Mouse (Mus musculus): Measurements from ENCODE around the gene Syt15. TPM values are rescaled to one million over a fixed set of nuclear protein-coding genes. Genes with fewer than 3 reads are reported as not detected.
"Not testable (repeated sequence)": the region's sequence is repeated elsewhere in the genome, so short reads cannot be mapped to it uniquely, and the experiment has no call there.

The Syt15 gene
- polyA plus RNA-seq, 1 experiment from 2014 or later: 0.21 TPM

DNA sequence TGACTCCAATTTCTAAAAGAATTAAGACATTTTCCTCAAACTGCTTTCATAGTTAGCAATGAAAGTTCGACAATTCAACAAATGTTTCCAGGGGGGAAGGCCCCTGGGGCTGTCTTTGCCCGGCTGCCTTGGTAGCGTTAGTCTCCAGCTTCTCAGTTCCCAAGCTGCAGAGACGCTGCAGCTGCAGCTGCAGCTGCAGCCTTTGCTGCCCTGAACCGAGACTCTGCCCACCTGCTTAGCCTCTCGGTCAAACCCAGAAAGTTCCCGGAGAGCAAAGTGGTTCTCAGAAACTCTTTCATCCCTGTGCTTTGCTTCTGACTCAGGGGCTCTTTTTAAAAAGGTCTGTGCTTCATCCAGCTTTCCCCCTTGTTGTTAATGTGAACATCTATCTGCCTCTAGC, 12.9 kb downstream of the Syt15 start:
- WGBS: 54% methylated on average over 7 of the region's 7 CpGs
- ATAC-seq: no peak
- Histone ChIP-seq H3K4me1 (peaks cover 4% of the 10 kb centered on the region; the same call in 1 of the 2 replicates), H3K4me2 (no peak overlapping the region), H3K27me3 (no peaks in the 10 kb centered on the region), H3K27ac (no peak overlapping the region), H3K9me3 (replicated peaks) (0 out of 2 replicates have a peak, but pooled peaks cover 3% of the 10 kb centered on the region), H3K4me3 (no peak overlapping the region), H3K9ac (no peak overlapping the region), H3K36me3 (ENCODE audit: poor library complexity, severe bottlenecking) (no peaks in the 10 kb centered on the region)

DNA sequence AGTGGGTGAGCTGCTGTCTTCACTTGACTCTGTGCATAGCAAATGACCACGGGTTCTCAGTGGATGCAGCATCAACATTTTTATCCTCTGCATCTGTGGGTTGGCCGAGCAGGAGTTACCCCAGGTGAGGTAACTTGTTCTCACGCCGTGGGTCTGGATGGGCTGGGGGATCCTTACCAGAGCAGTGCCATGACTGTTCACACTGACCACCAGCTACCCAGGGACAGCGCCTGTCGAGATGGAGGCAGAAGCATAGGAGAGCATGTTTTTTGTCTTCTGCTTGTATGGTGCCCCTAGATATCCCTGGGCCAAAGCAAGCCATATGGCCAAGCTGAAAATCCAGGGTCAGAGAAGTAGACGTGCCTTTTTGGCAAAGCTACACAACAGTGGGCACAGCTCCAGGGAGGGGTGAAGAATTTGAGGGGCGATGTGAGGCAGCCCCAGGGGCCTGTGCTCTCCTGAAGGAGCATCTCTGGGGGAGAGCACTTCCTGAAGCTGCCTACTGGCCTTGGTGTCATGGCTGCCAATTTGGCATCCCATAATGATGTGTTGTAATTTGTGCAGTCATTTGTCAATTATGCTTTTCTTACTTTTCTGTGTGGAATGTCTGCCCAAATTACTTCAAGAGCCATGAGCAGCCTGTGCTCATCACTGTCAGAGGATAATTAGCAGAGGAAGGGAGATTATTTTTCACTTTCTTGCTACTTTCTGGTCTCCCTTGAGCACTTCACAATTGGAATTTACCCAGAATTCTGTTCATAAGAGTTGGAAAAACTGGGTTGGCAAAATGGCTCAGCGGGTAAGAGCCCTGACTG, 13.7 kb downstream of the Syt15 start:
- ATAC-seq: 0 out of 2 replicates have a peak, but pooled peaks have one; percentile 3
- H3K27me3 ChIP-seq: no peaks in the 10 kb centered on the region
- 84% methylated on average over 9 of the region's 9 CpGs for WGBS
- peaks cover 4% of the 10 kb centered on the region; the same call in 1 of the 2 replicates for H3K4me1 ChIP-seq
- H3K9ac ChIP-seq: no peak overlapping the region
- H3K36me3 ChIP-seq (ENCODE audit: poor library complexity, severe bottlenecking): no peaks in the 10 kb centered on the region
- H3K9me3 ChIP-seq (replicated peaks): 0 out of 2 replicates have a peak, but pooled peaks cover 3% of the 10 kb centered on the region
- H3K4me2 ChIP-seq: no peak overlapping the region
- H3K4me3 ChIP-seq: no peak overlapping the region
- no peak overlapping the region for H3K27ac ChIP-seq

DNA sequence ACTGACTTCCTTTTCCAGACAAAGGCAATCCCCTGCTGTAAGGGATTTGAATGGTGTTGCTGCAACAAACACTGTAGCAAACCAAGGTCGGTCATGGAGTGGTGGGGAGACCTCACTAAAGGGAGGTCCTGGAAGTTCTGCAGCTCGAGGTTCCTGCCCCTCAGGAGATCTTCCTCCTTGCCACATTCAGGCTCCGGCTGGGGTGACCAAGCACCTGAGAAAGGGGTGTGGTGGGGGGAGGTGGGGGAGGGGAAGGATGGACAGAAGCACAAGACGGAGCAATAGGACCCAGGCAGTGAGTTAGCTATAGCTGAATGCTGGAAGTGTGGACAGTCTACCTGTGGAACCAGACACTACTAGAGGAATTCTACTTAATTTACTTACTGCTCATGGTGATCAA, 14.5 kb downstream of the Syt15 start:
- H3K9ac ChIP-seq: no peak overlapping the region
- no peak overlapping the region for H3K4me2 ChIP-seq
- no peak overlapping the region for H3K4me3 ChIP-seq
- 64% methylated on average over 3 of the region's 4 CpGs for WGBS
- peaks cover 4% of the 10 kb centered on the region; the same call in 1 of the 2 replicates for H3K4me1 ChIP-seq
- no peaks in the 10 kb centered on the region for H3K27me3 ChIP-seq
- no peak for ATAC-seq
- no peaks in the 10 kb centered on the region for H3K36me3 ChIP-seq (ENCODE audit: poor library complexity, severe bottlenecking)
- 0 out of 2 replicates have a peak, but pooled peaks cover 3% of the 10 kb centered on the region for H3K9me3 ChIP-seq (replicated peaks)
- H3K27ac ChIP-seq: no peak overlapping the region

- Histone ChIP-seq H3K4me3 (peak overlapping the region; percentile 29), H3K4me2 (peak overlapping the region; percentile 64), H3K4me1 (peaks cover 4% of the 10 kb centered on the region; the same call in 1 of the 2 replicates), H3K9me3 (replicated peaks) (0 out of 2 replicates have a peak, but pooled peaks cover 3% of the 10 kb centered on the region), H3K36me3 (ENCODE audit: poor library complexity, severe bottlenecking) (no peaks in the 10 kb centered on the region), H3K27ac (no peak overlapping the region), H3K9ac (peak overlapping the region; percentile 62), H3K27me3 (no peaks in the 10 kb centered on the region)
- WGBS: 2% methylated on average over 16 of the region's 16 CpGs
- ATAC-seq: peak; percentile 97
Observed at GRCm38 (mm10) chr14:34234630-34235380, 15.4 kb downstream of the Syt15 start.

- H3K27me3 ChIP-seq: no peaks in the 10 kb centered on the region
- no peak overlapping the region for H3K4me3 ChIP-seq
- no peak for ATAC-seq
- 87% methylated on average over 10 of the region's 10 CpGs for WGBS
- no peak overlapping the region for H3K27ac ChIP-seq
- no peak overlapping the region for H3K4me2 ChIP-seq
- no peaks in the 10 kb centered on the region for H3K4me1 ChIP-seq
- H3K9ac ChIP-seq: no peak overlapping the region
- no peaks in the 10 kb centered on the region for H3K36me3 ChIP-seq (ENCODE audit: poor library complexity, severe bottlenecking)
- H3K9me3 ChIP-seq (replicated peaks): no peaks in the 10 kb centered on the region
Observed at GRCm38 (mm10) chr14:34240263-34240662, 20.9 kb downstream of the Syt15 start.

DNA sequence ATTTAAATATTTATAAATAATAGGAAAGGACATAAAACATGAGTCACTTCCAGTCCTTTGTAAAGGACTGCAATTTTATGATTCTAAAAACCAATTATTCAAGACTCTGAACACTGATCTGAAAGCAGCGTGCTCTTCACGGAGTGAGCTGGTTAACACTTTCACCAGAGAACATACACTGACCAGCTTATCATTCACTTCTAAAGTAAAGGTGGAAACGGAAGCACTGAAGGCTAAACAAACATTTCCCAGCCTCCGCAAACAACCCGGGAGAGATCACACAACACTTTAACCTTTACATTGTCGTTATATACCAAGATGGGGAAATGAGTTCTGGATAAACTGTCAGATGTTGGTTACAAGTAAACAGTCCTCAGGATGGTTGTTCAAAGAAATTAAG, 21.3 kb downstream of the Syt15 start:
- Histone ChIP-seq H3K9ac (no peak overlapping the region), H3K4me1 (no peaks in the 10 kb centered on the region), H3K27ac (no peak overlapping the region), H3K27me3 (no peaks in the 10 kb centered on the region), H3K4me2 (no peak overlapping the region), H3K9me3 (replicated peaks) (no peaks in the 10 kb centered on the region), H3K4me3 (no peak overlapping the region), H3K36me3 (ENCODE audit: poor library complexity, severe bottlenecking) (no peaks in the 10 kb centered on the region)
- no peak for ATAC-seq
- 91% methylated on average over 6 of the region's 6 CpGs for WGBS

DNA sequence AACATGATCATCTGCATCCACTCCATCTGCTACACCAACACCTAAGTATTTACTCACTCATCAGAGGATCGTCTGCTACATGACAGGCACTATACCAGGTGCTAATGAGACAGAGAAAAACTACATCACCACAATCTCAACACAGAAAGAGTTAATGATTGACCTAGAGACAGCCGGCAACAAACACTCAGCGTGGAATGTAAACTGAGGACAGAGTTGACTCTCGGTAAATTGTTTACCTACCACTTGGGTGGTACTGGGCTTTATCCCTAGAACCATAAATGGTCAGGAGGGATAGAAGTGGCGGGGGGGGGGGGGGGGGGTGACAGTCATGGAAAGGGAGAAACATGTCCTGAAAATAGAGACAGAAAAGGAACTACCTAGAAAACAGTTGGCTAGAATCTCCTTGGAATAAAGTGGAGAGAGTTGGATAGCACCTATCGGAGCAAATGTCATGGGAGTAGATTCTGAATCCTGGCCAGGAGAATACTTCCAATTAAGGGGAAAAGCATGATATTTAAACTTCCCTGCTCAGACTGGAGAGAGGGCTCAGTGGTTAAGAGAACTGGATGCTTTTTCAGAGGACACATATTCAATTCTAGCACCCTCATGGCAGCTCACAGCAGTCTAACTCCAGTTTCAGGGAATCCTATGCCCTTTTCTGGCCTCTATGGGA, 33.2 kb downstream of the Syt15 start:
- 87% methylated on average over 5 of the region's 6 CpGs for WGBS
- no peak overlapping the region for H3K4me2 ChIP-seq
- no peaks in the 10 kb centered on the region for H3K36me3 ChIP-seq (ENCODE audit: poor library complexity, severe bottlenecking)
- no peak overlapping the region for H3K4me3 ChIP-seq
- no peak for ATAC-seq
- no peak overlapping the region for H3K9ac ChIP-seq
- H3K27ac ChIP-seq: no peak overlapping the region
- no peaks in the 10 kb centered on the region for H3K27me3 ChIP-seq
- no peaks in the 10 kb centered on the region for H3K4me1 ChIP-seq
- H3K9me3 ChIP-seq (replicated peaks): no peaks in the 10 kb centered on the region

- Histone ChIP-seq H3K4me1 (no peaks in the 10 kb centered on the region), H3K36me3 (ENCODE audit: poor library complexity, severe bottlenecking) (no peaks in the 10 kb centered on the region)
- WGBS: 91% methylated on average over 4 of the region's 4 CpGs
Observed at GRCm38 (mm10) chr14:34253261-34253660, 33.9 kb downstream of the Syt15 start.

DNA sequence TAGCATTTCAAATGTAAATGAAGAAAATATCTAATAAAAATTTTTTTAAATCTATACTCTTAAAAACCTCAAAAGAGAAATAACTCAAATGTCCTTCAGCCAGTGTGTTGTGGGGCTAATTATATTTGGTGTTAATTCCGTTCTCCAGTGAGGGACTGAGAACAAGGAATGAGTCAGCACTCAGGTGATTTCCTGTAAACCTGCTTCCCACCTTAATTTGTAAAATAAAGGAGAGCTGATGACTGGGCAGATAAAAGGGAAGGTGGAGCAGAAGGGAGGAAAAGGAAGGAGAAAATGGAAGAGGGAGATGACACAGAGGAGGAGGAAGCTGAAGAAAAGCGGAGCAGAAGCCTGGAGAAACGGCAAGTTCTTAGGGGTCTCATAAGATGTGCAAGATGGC, 39.1 kb downstream of the Syt15 start:
- not testable (repeated sequence) for H3K4me3 ChIP-seq; H3K4me2 ChIP-seq; ATAC-seq; H3K9me3 ChIP-seq (replicated peaks); H3K36me3 ChIP-seq (ENCODE audit: poor library complexity, severe bottlenecking); H3K9ac ChIP-seq; H3K27ac ChIP-seq; H3K4me1 ChIP-seq; H3K27me3 ChIP-seq
- WGBS: 72% methylated on average over 3 of the region's 3 CpGs

More at GRCm38 (mm10) chr14:34253261-34253660, 33.9 kb downstream of the Syt15 start:
- H3K9ac ChIP-seq: no peak overlapping the region
- H3K27ac ChIP-seq: no peak overlapping the region
- ATAC-seq: no peak
- no peak overlapping the region for H3K4me2 ChIP-seq
- no peaks in the 10 kb centered on the region for H3K27me3 ChIP-seq
- H3K4me3 ChIP-seq: no peak overlapping the region
- H3K9me3 ChIP-seq (replicated peaks): no peaks in the 10 kb centered on the region

- no peaks in the 10 kb centered on the region for H3K36me3 ChIP-seq (ENCODE audit: poor library complexity, severe bottlenecking)
- H3K9me3 ChIP-seq (replicated peaks): no peaks in the 10 kb centered on the region
- no peak overlapping the region for H3K4me2 ChIP-seq
- H3K4me3 ChIP-seq: no peak overlapping the region
- 86% methylated on average over 9 of the region's 9 CpGs for WGBS
- H3K9ac ChIP-seq: no peak overlapping the region
- no peak for ATAC-seq
- no peaks in the 10 kb centered on the region for H3K27me3 ChIP-seq
- H3K4me1 ChIP-seq: no peaks in the 10 kb centered on the region
- no peak overlapping the region for H3K27ac ChIP-seq
Observed at GRCm38 (mm10) chr14:34268046-34268445, 48.7 kb downstream of the Syt15 start.

DNA sequence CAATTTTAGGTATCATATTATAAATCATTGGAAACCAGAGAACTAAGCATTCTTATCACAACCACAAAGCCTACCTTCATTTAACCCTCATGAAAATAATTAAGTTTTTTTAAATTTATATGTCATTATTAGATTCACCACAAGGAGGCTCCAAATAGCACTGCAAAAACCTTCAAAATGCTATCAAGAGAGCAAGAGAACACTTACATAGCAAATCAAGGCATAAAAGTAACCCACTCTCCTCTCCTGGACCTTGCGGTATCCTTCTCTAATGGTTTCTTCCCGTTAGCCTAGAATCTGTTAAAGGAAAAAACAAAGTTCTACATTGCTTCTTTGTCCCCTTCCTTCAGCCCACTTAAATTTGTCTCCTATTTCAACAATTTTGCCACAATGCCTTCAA, 53.9 kb downstream of the Syt15 start:
- no peak for ATAC-seq
- WGBS: 62% methylated on average over 2 of the region's 2 CpGs

GRCm38 (mm10) chr14:34274141-34274540, 54.7 kb downstream of the Syt15 start:
- Histone ChIP-seq H3K27ac (no peak overlapping the region), H3K4me1 (no peaks in the 10 kb centered on the region), H3K36me3 (ENCODE audit: poor library complexity, severe bottlenecking) (no peaks in the 10 kb centered on the region), H3K27me3 (no peaks in the 10 kb centered on the region), H3K9me3 (replicated peaks) (no peaks in the 10 kb centered on the region), H3K9ac (no peak overlapping the region), H3K4me3 (no peak overlapping the region), H3K4me2 (no peak overlapping the region)
- WGBS: 93% methylated on average over 3 of the region's 3 CpGs
- ATAC-seq: no peak

More for the DNA sequence above, 53.9 kb downstream of the Syt15 start:
- Histone ChIP-seq H3K27me3 (no peaks in the 10 kb centered on the region), H3K27ac (no peak overlapping the region), H3K4me2 (no peak overlapping the region), H3K4me1 (no peaks in the 10 kb centered on the region), H3K9ac (no peak overlapping the region), H3K9me3 (replicated peaks) (no peaks in the 10 kb centered on the region), H3K36me3 (ENCODE audit: poor library complexity, severe bottlenecking) (no peaks in the 10 kb centered on the region), H3K4me3 (no peak overlapping the region)
